Mouse (Mus musculus) liver, embryonic 11.5 days (tissue): ENCODE data around the gene Sspn. TPM values are rescaled to one million over a fixed set of nuclear protein-coding genes. Genes with fewer than 3 reads are reported as not detected.

ENCODE experiments used
- ATAC-seq: fragments of 200-750 bp; cut with Nextera tagmentation; replicated peaks from 2 replicates; pipeline ENCODE4 v1.8.0; 2017; ENCODE audit warnings: moderate number of reproducible peaks, mild to moderate bottlenecking, moderate TSS enrichment, moderate library complexity; ENCODE audit not compliant: low FRiP score
- DNase-seq: peaks from one replicate; pipeline ENCODE4 v3.0.0-alpha.2; 2017; ENCODE audit warnings: low spot score
- H3K27ac ChIP-seq: fragments of 300-500 bp; sonication (generic); 2 replicates; pipeline ENCODE4 v1.5.1; 2014; ENCODE audit warnings: mild to moderate bottlenecking, low read depth, low read length, control low read depth
- H3K27me3 ChIP-seq: fragments of 300-500 bp; sonication (generic); replicated peaks from 2 replicates; pipeline ENCODE4 v1.6.1; 2014; ENCODE audit warnings: low read length, mixed read lengths; ENCODE audit not compliant: control insufficient read depth, insufficient read depth
- H3K36me3 ChIP-seq: fragments of 300-500 bp; sonication (generic); 2 replicates; pipeline ENCODE4 v1.6.1; 2014; ENCODE audit warnings: mild to moderate bottlenecking, low read length, moderate library complexity, mixed read lengths; ENCODE audit not compliant: control insufficient read depth, insufficient read depth
- H3K4me1 ChIP-seq: fragments of 300-500 bp; sonication (generic); replicated peaks from 2 replicates; pipeline ENCODE4 v1.6.1; 2014; ENCODE audit warnings: low read length, mixed read lengths; ENCODE audit not compliant: control insufficient read depth, insufficient read depth
- H3K4me2 ChIP-seq: fragments of 300-500 bp; sonication (generic); 2 replicates; pipeline ENCODE4 v1.6.1; 2014; ENCODE audit warnings: mild to moderate bottlenecking, control low read depth, moderate library complexity
- H3K4me3 ChIP-seq: fragments of 300-500 bp; sonication (generic); 2 replicates; pipeline ENCODE4 v1.5.1; 2014; ENCODE audit warnings: low read depth, low read length, control low read depth
- H3K9ac ChIP-seq: fragments of 300-500 bp; sonication (generic); 2 replicates; pipeline ENCODE4 v1.6.1; 2014; ENCODE audit warnings: low read depth, low read length, control low read depth
- H3K9me3 ChIP-seq: fragments of 300-500 bp; sonication (generic); 2 replicates; pipeline ENCODE4 v1.6.1; 2016; ENCODE audit warnings: low read length, inconsistent platforms, mixed read lengths; ENCODE audit not compliant: control insufficient read depth
- WGBS: fragments of 180-500 bp; shearing (Covaris S2); extraction: QIAGEN DNeasy Blood & Tissue Kit; methylation state at CpG from one replicate; pipeline ENCODE4 v1.1.7; 2014; 5-methylcytosine and 5-hydroxymethylcytosine counted together
- polyA plus RNA-seq: library from polyadenylated mRNA; unstranded; fragments of >200 nt; fragmentation: Nextera tagmentation; extraction: Ambion mirVana; gene quantifications from 2 replicates; pipeline ENCODE4 v1.2.1, GENCODE M21; 2014

Gene Sspn
- polyA plus RNA-seq, 1 experiment from 2014 or later, result 2.2 TPM

GRCm38 (mm10) chr6:145998314-145999007, 67.0 kb downstream of the Sspn start:
- Histone ChIP-seq H3K9me3 (no peaks in the 10 kb centered on the region), H3K9ac (no peak overlapping the region), H3K4me1 (no peaks in the 10 kb centered on the region), H3K27me3 (no peaks in the 10 kb centered on the region), H3K4me3 (no peak overlapping the region), H3K4me2 (no peak overlapping the region), H3K36me3 (no peaks in the 10 kb centered on the region), H3K27ac (no peak overlapping the region)
- ATAC-seq (no peak), DNase-seq (no peak)
- 39% methylated on average over 13 of the region's 13 CpGs for WGBS

GRCm38 (mm10) chr6:146000767-146001166, 69.3 kb downstream of the Sspn start:
- WGBS, result 93% methylated on average over 1 of the region's 1 CpGs
- Histone ChIP-seq H3K36me3 (no peaks in the 10 kb centered on the region), H3K4me3 (no peak overlapping the region), H3K4me2 (no peak overlapping the region), H3K9me3 (no peaks in the 10 kb centered on the region), H3K27ac (no peak overlapping the region), H3K27me3 (no peaks in the 10 kb centered on the region), H3K4me1 (no peaks in the 10 kb centered on the region), H3K9ac (no peak overlapping the region)
- DNase-seq (no peak), ATAC-seq (no peak)

GRCm38 (mm10) chr6:146001396-146002191, 70.2 kb downstream of the Sspn start:
- Histone ChIP-seq H3K4me3 (no peak overlapping the region), H3K4me1 (no peaks in the 10 kb centered on the region), H3K36me3 (no peaks in the 10 kb centered on the region), H3K9me3 (no peaks in the 10 kb centered on the region), H3K4me2 (no peak overlapping the region), H3K9ac (no peak overlapping the region), H3K27me3 (no peaks in the 10 kb centered on the region), H3K27ac (no peak overlapping the region)
- ATAC-seq (no peak), DNase-seq (no peak)
- WGBS, result 83% methylated on average over 22 of the region's 22 CpGs

- no peaks in the 10 kb centered on the region for H3K27me3 ChIP-seq
- H3K4me1 ChIP-seq, result no peaks in the 10 kb centered on the region
- H3K4me2 ChIP-seq, result no peak overlapping the region
- no peaks in the 10 kb centered on the region for H3K36me3 ChIP-seq
- no peak for ATAC-seq
- DNase-seq, result no peak
- H3K4me3 ChIP-seq, result no peak overlapping the region
- no peak overlapping the region for H3K27ac ChIP-seq
- WGBS, result 70% methylated on average over 3 of the region's 3 CpGs
- no peaks in the 10 kb centered on the region for H3K9me3 ChIP-seq
- no peak overlapping the region for H3K9ac ChIP-seq
These were observed 72.7 kb downstream of the Sspn start for GRCm38 (mm10) chr6:146004174-146004601.

- no peak overlapping the region for H3K9ac ChIP-seq
- no peaks in the 10 kb centered on the region for H3K4me1 ChIP-seq
- DNase-seq, result no peak
- 82% methylated on average over 11 of the region's 11 CpGs for WGBS
- H3K4me2 ChIP-seq, result no peak overlapping the region
- H3K27ac ChIP-seq, result no peak overlapping the region
- no peak for ATAC-seq
- no peaks in the 10 kb centered on the region for H3K36me3 ChIP-seq
- no peaks in the 10 kb centered on the region for H3K27me3 ChIP-seq
- no peak overlapping the region for H3K4me3 ChIP-seq
- no peaks in the 10 kb centered on the region for H3K9me3 ChIP-seq
These were observed 73.9 kb downstream of the Sspn start for GRCm38 (mm10) chr6:146005129-146005886.

GRCm38 (mm10) chr6:146005935-146006564, 74.6 kb downstream of the Sspn start:
- Histone ChIP-seq H3K4me3 (no peak overlapping the region), H3K9me3 (no peaks in the 10 kb centered on the region), H3K36me3 (no peaks in the 10 kb centered on the region), H3K27me3 (no peaks in the 10 kb centered on the region), H3K4me2 (no peak overlapping the region), H3K9ac (no peak overlapping the region), H3K27ac (no peak overlapping the region), H3K4me1 (no peaks in the 10 kb centered on the region)
- ATAC-seq, result no peak
- DNase-seq, result no peak
- 43% methylated on average over 3 of the region's 3 CpGs for WGBS

- WGBS, result 63% methylated on average over 3 of the region's 3 CpGs
- ATAC-seq, result no peak
- no peak overlapping the region for H3K4me3 ChIP-seq
- no peak overlapping the region for H3K27ac ChIP-seq
- H3K4me2 ChIP-seq, result no peak overlapping the region
- H3K4me1 ChIP-seq, result no peaks in the 10 kb centered on the region
- H3K36me3 ChIP-seq, result no peaks in the 10 kb centered on the region
- H3K9me3 ChIP-seq, result no peaks in the 10 kb centered on the region
- H3K9ac ChIP-seq, result no peak overlapping the region
- DNase-seq, result no peak
- no peaks in the 10 kb centered on the region for H3K27me3 ChIP-seq
These were observed 75.3 kb downstream of the Sspn start for GRCm38 (mm10) chr6:146006753-146007152.

GRCm38 (mm10) chr6:146008450-146008981, 77.1 kb downstream of the Sspn start:
- Histone ChIP-seq H3K27me3 (no peaks in the 10 kb centered on the region), H3K4me3 (no peak overlapping the region), H3K27ac (no peak overlapping the region), H3K36me3 (no peaks in the 10 kb centered on the region), H3K9me3 (no peaks in the 10 kb centered on the region), H3K4me2 (no peak overlapping the region), H3K9ac (no peak overlapping the region), H3K4me1 (no peaks in the 10 kb centered on the region)
- no peak for ATAC-seq
- WGBS, result 51% methylated on average over 5 of the region's 5 CpGs
- DNase-seq, result no peak
